Mouse (Mus musculus): ENCODE results near the gene Cacna2d4.

DNA sequence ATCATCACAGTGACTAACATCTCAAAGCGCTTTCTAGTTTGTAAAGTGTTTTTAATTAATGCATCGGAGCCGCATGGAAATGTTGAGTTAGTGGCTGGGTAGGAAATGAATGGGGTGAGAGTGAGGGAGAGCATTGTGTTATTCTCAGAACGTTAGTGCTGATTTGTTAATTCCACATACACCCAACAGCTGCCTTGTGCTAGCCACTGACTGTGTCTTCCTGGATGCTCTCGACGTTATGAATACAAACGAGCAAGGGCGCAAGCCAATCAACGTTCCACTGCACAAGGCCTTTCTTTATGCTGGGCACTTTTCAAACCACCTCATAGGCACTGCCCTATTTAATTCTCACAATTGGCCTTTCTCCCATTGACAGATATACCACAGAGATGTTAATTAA is 82.4 kb downstream of the Cacna2d4 start:
- TF ChIP-seq POLR2A (IDR thresholded peaks at IDR 0.05; ENCODE audit: insufficient read depth, low read length) (no peak), CTCF (IDR thresholded peaks at IDR 0.05; ENCODE audit: low read depth, low read length) (no peak)
